Mouse (Mus musculus): Measurements from ENCODE around the gene Lactbl1. TPM values are rescaled to one million over a fixed set of nuclear protein-coding genes. Genes with fewer than 3 reads are reported as not detected.

Lactbl1 gene
- polyA plus RNA-seq, 1 experiment from 2014 or later = not detected

Small RNA genes within 50 kb of the gene (microRNA-seq; reads per million reads assigned to microRNA genes)
- gene Gm22180 = not detected

Other genes with a start within 250 kb of the Lactbl1 start
- 0.19 and 0.52 TPM in 2 replicates for gene Htr1d, start 199.1 kb upstream of the Lactbl1 start, polyA plus RNA-seq (2015; fragmentation: Nextera tagmentation; extraction: Ambion mirVana)
- 0.12 TPM in 1 of 2 replicates, not detected in the other for gene 6030445D17Rik, start 160.4 kb upstream of the Lactbl1 start, polyA plus RNA-seq (2015; fragmentation: Nextera tagmentation; extraction: Ambion mirVana)
- 68.1 and 79.1 TPM in 2 replicates for gene Luzp1, start 152.9 kb upstream of the Lactbl1 start, polyA plus RNA-seq (2015; fragmentation: Nextera tagmentation; extraction: Ambion mirVana)
- gene Kdm1a, start 19.9 kb upstream of the Lactbl1 start, polyA plus RNA-seq (2015; fragmentation: Nextera tagmentation; extraction: Ambion mirVana) = 81.0 and 94.8 TPM in 2 replicates
- gene Tex46, start 12.2 kb upstream of the Lactbl1 start, polyA plus RNA-seq (2015; fragmentation: Nextera tagmentation; extraction: Ambion mirVana) = not detected in 2 replicates
- 20.3 and 25.0 TPM in 2 replicates for gene Ephb2, start 213.4 kb downstream of the Lactbl1 start, polyA plus RNA-seq (2015; fragmentation: Nextera tagmentation; extraction: Ambion mirVana)